Mouse (Mus musculus) intestine, postnatal 0 days (tissue): ENCODE data around the gene Crtc1. TPM values are rescaled to one million over a fixed set of nuclear protein-coding genes. Genes with fewer than 3 reads are reported as not detected.

Source experiments
- ATAC-seq: fragments of 200-750 bp; cut with Nextera tagmentation; 2 replicates; pipeline ENCODE4 v1.8.0; 2017; ENCODE audit warnings: mild to moderate bottlenecking, moderate TSS enrichment, moderate library complexity
- H3K27ac ChIP-seq: fragments of 300-500 bp; sonication (generic); 2 replicates; pipeline ENCODE4 v1.5.1; 2014; ENCODE audit warnings: mild to moderate bottlenecking, low read depth, low read length, moderate library complexity
- H3K27me3 ChIP-seq: fragments of 300-500 bp; sonication (generic); replicated peaks from 2 replicates; pipeline ENCODE4 v1.6.1; 2014; ENCODE audit warnings: low read length, mixed read lengths; ENCODE audit not compliant: control insufficient read depth, insufficient read depth
- H3K36me3 ChIP-seq: fragments of 300-500 bp; sonication (generic); 2 replicates; pipeline ENCODE4 v1.6.1; 2014; ENCODE audit warnings: mild to moderate bottlenecking, moderate library complexity; ENCODE audit not compliant: control insufficient read depth, insufficient read depth
- H3K4me1 ChIP-seq: fragments of 300-500 bp; sonication (generic); replicated peaks from 2 replicates; pipeline ENCODE4 v1.6.1; 2014; ENCODE audit warnings: antibody characterized with exemption, low read length, mixed read lengths; ENCODE audit not compliant: control insufficient read depth, insufficient read depth
- H3K4me2 ChIP-seq: fragments of 300-500 bp; sonication (generic); replicated peaks from 2 replicates; pipeline ENCODE4 v1.6.1; 2014; ENCODE audit warnings: low read depth, mild to moderate bottlenecking, moderate library complexity
- H3K4me3 ChIP-seq: fragments of 300-500 bp; sonication (generic); 2 replicates; pipeline ENCODE4 v1.5.1; 2014; ENCODE audit warnings: low read depth, low read length
- H3K9ac ChIP-seq: fragments of 300-500 bp; sonication (generic); 2 replicates; pipeline ENCODE4 v1.6.1; 2014; ENCODE audit warnings: mild to moderate bottlenecking, low read depth, low read length
- H3K9me3 ChIP-seq: fragments of 300-500 bp; sonication (generic); 2 replicates; pipeline ENCODE4 v1.6.1; 2016; ENCODE audit warnings: mixed run types; ENCODE audit not compliant: control insufficient read depth
- CTCF ChIP-seq: sonication (generic); IDR thresholded peaks from 2 replicates; pipeline ENCODE4 v1.5.1; 2016; ENCODE audit warnings: low read depth, mild to moderate bottlenecking, control low read depth, antibody characterized with exemption, moderate library complexity
- WGBS: fragments of 180-500 bp; shearing (Covaris S2); extraction: QIAGEN DNeasy Blood & Tissue Kit; methylation state at CpG from one replicate; pipeline ENCODE4 v1.1.7; 2014; 5-methylcytosine and 5-hydroxymethylcytosine counted together
- polyA plus RNA-seq: library from polyadenylated mRNA; unstranded; fragments of >200 nt; fragmentation: Nextera tagmentation; extraction: Ambion mirVana; gene quantifications from 2 replicates; pipeline ENCODE4 v1.2.1, GENCODE M21; 2015

The Crtc1 gene
- polyA plus RNA-seq, result 8.1 and 9.2 TPM in 2 replicates

- peak; percentile 96 for ATAC-seq
- peak within 1 kb of the TSS; percentile 75 for H3K4me3 ChIP-seq
- H3K36me3 ChIP-seq, result no peaks in the 10 kb centered on the region; the same call in 1 of the 2 replicates
- no peaks in the 10 kb centered on the region for H3K27me3 ChIP-seq
- 0 out of 2 replicates have a peak within 1 kb of the TSS, but pooled peaks have one; percentile 29 for H3K27ac ChIP-seq
- H3K9me3 ChIP-seq, result no peaks in the 10 kb centered on the region
- peak; percentile 13; the same call in 1 of the 2 replicates for TF ChIP-seq CTCF
- no peaks in the 10 kb centered on the region for H3K4me1 ChIP-seq
- peak within 1 kb of the TSS; percentile 70 for H3K4me2 ChIP-seq
- H3K9ac ChIP-seq, result peak within 1 kb of the TSS; percentile 56
- WGBS, result under 1% methylated on average over 58 of the region's 70 CpGs
Measured at GRCm38 (mm10) chr8:70439055-70439847, at the start of gene Crtc1. TSS of gene Crtc1 (minus strand) at chr8:70439579.

- no peak overlapping the region for H3K27ac ChIP-seq
- H3K36me3 ChIP-seq, result no peaks in the 10 kb centered on the region
- H3K9ac ChIP-seq, result no peak overlapping the region
- H3K9me3 ChIP-seq, result no peaks in the 10 kb centered on the region
- ATAC-seq, result no peak
- H3K4me3 ChIP-seq, result peak overlapping the region; percentile 39
- H3K27me3 ChIP-seq, result peaks cover 95% of the 10 kb centered on the region
- WGBS, result 5% methylated on average over 14 of the region's 14 CpGs
- peak overlapping the region; percentile 65 for H3K4me2 ChIP-seq
- no peak for TF ChIP-seq CTCF
- H3K4me1 ChIP-seq, result peaks cover 6% of the 10 kb centered on the region; the same call in 1 of the 2 replicates
Measured at GRCm38 (mm10) chr8:70488931-70489470, 49.6 kb upstream of the Crtc1 start.

GRCm38 (mm10) chr8:70487993-70488796 lies 48.8 kb upstream of the Crtc1 start:
- Histone ChIP-seq H3K27me3 (peaks cover 87% of the 10 kb centered on the region), H3K9ac (no peak overlapping the region)
- 7% methylated on average over 55 of the region's 55 CpGs for WGBS

DNA sequence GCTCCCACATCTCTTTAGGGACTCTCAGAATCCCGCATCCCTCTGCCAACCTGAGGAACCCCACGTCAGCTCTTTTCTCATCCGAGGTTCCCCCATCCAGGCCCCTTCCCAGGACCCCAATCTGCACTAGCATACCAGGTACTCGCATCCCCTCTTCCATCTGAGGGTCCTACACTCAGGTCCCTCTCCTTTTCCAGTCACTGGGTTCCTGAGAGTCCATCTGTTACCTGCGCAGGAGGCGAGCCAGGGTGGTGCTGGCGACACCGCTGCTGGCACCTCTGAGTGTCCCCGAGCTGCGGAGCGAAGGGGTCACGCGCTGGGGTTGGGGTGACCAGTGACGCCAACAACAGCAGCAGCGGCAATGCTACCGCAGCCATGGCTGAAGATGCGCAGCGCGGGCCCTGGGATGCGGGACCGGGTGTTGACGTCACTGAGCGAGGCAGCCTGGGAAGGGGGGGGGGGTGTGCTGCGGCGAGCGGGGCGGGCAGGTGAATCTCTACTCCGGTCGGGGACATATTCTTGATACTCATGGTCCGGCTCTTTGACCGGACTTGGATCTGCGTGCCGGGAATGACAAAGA lies 47.7 kb upstream of the Crtc1 start, which contains the start of gene Tmem59l:
Tmem59l (minus strand) TSS at position 418 of the 580 bp plus-strand sequence.
- Histone ChIP-seq H3K36me3 (no peaks in the 10 kb centered on the region), H3K27me3 (peaks cover 76% of the 10 kb centered on the region), H3K4me2 (peak within 1 kb of the TSS; percentile 65), H3K27ac (no peak within 1 kb of the TSS), H3K4me3 (peak within 1 kb of the TSS; percentile 39), H3K9ac (no peak within 1 kb of the TSS), H3K4me1 (peaks cover 6% of the 10 kb centered on the region; the same call in 1 of the 2 replicates), H3K9me3 (no peaks in the 10 kb centered on the region)
- 8% methylated on average over 33 of the region's 33 CpGs for WGBS
- no peak for ATAC-seq
- no peak for TF ChIP-seq CTCF

More at GRCm38 (mm10) chr8:70487993-70488796, 48.8 kb upstream of the Crtc1 start:
- H3K27ac ChIP-seq, result no peak overlapping the region
- H3K4me2 ChIP-seq, result peak overlapping the region; percentile 65
- peak overlapping the region; percentile 39 for H3K4me3 ChIP-seq
- no peak for TF ChIP-seq CTCF
- peaks cover 6% of the 10 kb centered on the region; the same call in 1 of the 2 replicates for H3K4me1 ChIP-seq
- H3K36me3 ChIP-seq, result no peaks in the 10 kb centered on the region
- no peaks in the 10 kb centered on the region for H3K9me3 ChIP-seq
- no peak for ATAC-seq

DNA sequence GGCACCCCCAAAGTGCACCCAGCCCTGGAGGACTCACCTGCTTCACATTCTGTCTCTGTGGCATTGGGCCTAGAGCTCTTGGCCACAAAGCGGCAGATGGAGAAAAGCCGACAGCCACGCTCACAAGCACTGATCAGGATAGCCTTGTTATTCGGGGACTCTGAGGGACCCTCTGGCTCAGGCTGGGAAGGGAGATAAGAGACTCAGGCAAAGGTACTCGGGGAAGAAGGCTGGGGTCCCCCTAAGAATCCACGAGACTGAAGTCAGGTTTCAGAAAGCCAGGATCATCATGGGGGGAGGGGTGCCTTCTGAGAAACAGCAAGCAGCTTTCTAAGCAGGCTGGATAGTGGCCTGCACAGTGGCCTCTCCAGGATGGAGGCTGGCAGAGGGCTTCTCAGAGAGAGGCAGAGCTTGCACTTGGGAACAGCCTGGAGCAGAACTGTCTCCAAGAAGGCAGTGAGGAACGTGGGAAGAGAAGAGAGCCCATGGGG lies 46.9 kb upstream of the Crtc1 start:
- Histone ChIP-seq H3K9ac (no peak overlapping the region), H3K27me3 (peaks cover 68% of the 10 kb centered on the region), H3K4me3 (no peak overlapping the region), H3K27ac (no peak overlapping the region), H3K4me1 (peaks cover 6% of the 10 kb centered on the region), H3K4me2 (no peak overlapping the region), H3K36me3 (no peaks in the 10 kb centered on the region), H3K9me3 (no peaks in the 10 kb centered on the region)
- no peak for TF ChIP-seq CTCF
- no peak for ATAC-seq
- WGBS, result 65% methylated on average over 7 of the region's 7 CpGs
